Mouse (Mus musculus) spleen, adult 18-20 months (tissue): ENCODE data around the gene Atp6v1e2.
A peak's percentile ranks its signal among the peaks of the same experiment; 100 is the strongest.

ENCODE experiments used
- DNase-seq, 2 experiments: peaks; one replicate each; pipeline ENCODE4 v3.0.0; 2022; ENCODE audit warnings: mixed read lengths in 2 of 2

The Atp6v1e2 gene

GRCm38 (mm10) chr17:86947840-86948796, at the start of gene Atp6v1e2:
Gene Atp6v1e2, minus strand, starts transcription at chr17:86947897.
- no peak for DNase-seq

DNA sequence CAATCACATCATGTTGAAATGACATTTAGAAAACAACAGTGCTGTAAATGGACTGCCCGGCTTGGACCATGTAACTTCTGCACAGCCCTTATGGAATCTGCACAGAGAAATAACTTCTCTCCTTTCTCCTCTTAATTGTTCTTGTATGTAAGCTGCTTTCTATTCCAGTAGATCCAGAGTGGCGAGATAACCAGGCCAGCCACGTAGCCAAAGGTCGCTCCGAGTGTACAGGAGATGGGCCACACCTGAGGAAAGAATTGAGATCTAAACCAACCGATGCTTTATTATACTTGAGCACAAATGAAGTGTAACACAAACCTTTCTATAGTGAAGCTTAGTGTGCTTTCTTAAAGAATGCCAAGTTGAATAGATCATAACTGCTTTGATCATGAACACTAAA, 49.6 kb upstream of the Atp6v1e2 start:
- no peak for DNase-seq

GRCm38 (mm10) chr17:86991306-86991705, 43.6 kb upstream of the Atp6v1e2 start:
- DNase-seq = no peak

GRCm38 (mm10) chr17:86988601-86989184, 41.0 kb upstream of the Atp6v1e2 start:
- DNase-seq = no peak

- no peak for DNase-seq
Observed at GRCm38 (mm10) chr17:86988161-86988560, 40.5 kb upstream of the Atp6v1e2 start.

GRCm38 (mm10) chr17:86986449-86987138, 38.9 kb upstream of the Atp6v1e2 start:
- no peak for DNase-seq

- DNase-seq = no peak
Observed at GRCm38 (mm10) chr17:86982497-86982896, 34.8 kb upstream of the Atp6v1e2 start.

DNA sequence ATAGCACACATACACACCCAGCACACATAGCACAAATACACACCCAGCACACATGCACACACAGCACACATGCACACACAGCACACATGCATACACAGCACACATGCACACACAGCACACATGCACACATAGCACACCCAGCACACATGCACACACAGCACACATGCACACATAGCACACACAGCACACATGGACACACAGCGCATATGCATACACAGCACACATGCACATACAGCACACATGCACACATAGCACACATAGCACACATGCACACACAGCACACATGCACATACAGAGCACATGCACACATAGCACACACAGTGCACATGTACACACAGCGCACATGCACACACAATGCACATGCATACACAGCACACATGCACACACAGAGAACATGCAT, 34.0 kb upstream of the Atp6v1e2 start:
- DNase-seq = no peak

- DNase-seq = no peak
Observed at GRCm38 (mm10) chr17:86981205-86981604, 33.5 kb upstream of the Atp6v1e2 start.

- no peak for DNase-seq
Observed at GRCm38 (mm10) chr17:86978496-86978895, 30.8 kb upstream of the Atp6v1e2 start.

DNA sequence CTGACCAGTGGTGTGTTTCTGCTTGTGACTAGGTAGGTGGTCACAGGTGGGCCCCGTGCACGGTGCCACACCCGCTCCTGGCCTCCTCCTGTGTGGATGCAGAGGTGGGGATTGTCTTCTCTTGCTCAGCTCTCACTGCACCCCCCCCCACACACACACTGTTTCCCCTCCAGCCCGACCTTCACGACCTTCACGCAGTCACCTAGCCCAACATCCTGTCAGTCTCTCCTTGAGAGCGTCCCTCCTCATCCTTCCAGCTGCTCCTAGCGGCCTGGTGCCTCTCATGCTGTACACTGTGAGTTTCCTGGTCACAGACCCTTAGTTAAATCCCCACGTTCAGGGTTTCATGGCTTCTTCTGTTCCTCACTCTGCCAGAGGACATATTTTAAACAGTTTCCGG, 28.7 kb upstream of the Atp6v1e2 start:
- DNase-seq = no peak

DNA sequence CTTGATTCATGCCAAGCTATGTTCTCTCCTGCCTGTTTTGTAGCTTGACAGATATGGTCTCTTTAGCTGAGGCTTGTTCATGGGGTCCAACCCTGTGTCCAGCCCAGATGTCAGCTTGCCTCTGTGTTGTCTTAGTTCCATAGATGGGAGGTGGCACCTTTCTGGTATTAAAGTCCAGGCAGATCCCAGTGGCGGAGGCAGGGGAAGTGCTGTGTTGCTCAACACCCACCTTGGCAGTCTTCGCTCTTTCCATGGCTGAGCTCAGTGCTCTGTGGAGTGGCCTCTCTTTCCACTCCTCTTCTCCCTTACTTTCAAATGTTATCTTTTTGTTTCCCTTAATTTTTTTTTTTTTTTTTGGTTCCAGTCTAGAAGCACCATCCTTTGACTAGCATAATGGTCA, 25.4 kb upstream of the Atp6v1e2 start:
- DNase-seq = no peak

- no peak for DNase-seq
Observed at GRCm38 (mm10) chr17:86971860-86972259, 24.2 kb upstream of the Atp6v1e2 start.

- DNase-seq = no peak
Observed at GRCm38 (mm10) chr17:86971036-86971435, 23.3 kb upstream of the Atp6v1e2 start.

- DNase-seq = no peak
Observed at GRCm38 (mm10) chr17:86970026-86970750, 22.5 kb upstream of the Atp6v1e2 start.

DNA sequence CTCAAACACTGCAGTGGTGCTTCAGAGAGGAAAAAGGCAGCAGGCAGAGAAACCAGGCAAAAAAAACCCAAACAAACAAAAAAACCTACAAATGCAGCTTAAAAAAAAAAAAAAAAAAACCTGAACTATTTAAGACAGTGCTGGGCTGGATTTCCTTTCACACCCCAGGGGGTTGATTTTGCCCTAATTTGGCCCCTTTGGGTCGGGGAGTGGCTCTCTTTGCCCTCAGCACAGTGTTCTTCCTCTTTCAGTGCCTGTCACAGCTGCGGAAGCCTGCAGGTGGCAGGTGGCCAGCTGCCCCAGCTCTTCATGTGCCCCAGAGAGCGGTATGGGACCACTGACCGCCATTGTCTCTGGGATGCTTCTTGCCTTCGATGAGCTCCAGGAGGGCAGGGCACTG, 21.9 kb upstream of the Atp6v1e2 start:
- DNase-seq = peak; percentile 74 to 79

- peak in 1 of 2 experiments; percentile 26 for DNase-seq
Observed at GRCm38 (mm10) chr17:86968581-86968980, 20.9 kb upstream of the Atp6v1e2 start.

DNA sequence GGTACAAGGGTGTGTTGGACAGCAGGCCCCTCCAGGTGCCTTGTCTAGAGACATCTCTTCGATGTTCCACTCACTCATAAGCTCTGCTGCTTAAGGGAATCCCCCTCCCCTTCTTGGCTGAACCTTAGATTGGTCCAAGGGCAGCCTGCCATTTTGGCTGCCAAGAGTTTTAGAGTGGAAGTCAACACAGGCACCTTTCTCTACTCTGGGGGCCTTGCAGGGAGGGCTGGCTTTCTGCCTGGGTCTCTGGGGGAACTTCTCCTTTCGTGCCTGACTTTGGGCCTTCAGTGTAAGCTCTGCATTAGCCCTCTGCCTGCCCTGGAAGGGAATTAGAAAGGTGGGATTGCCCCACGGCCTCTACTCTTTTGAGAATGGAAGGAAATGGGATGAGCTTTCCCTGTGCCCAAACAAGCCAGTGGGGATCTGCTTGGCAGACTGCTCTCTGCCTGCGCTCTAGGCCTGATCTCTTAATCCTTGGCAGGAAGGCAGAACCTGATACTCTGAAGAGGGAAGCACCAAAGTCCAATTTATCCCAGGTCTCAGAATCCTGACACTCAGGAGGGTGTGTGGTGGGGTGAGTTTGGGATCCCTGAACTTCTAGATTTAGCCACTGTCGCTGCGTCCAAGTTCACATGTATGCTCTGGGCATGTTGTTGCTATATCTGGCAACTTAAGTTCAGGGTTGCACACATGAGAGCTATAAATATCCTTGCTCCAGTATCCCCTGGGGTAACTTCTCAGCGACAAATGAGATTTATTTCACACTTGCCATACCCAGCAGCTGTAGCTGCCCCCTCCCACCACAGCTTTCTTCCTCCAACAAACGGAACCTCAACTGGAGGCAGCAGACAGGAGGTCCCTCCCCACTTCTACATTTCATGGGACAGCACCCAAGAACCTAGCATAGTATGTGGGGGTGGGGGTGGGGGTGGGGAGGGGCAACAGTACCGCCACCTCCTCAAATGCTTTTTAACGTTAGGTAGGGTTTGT, 20.1 kb upstream of the Atp6v1e2 start:
- peak in 1 of 2 experiments; percentile 40 for DNase-seq

DNA sequence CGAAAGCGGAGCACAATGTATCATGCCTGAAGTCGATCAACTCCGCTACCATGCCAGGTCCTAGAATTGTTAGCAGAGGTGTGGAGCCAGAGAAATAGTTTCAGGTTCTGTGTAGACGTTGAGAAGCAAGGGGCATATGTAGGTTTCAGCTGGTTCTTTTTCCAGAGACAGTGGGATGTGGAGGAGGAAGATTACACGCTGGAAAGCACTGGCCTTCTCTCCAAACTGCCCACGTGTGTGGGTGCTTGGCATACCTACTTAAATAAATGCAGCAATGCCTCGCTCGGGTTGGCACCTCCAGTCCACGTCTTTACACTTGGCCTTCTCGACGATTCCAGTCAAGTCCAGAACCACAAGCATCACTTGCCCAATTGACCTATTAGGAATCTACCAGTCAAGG, 19.4 kb upstream of the Atp6v1e2 start:
- DNase-seq = no peak

DNA sequence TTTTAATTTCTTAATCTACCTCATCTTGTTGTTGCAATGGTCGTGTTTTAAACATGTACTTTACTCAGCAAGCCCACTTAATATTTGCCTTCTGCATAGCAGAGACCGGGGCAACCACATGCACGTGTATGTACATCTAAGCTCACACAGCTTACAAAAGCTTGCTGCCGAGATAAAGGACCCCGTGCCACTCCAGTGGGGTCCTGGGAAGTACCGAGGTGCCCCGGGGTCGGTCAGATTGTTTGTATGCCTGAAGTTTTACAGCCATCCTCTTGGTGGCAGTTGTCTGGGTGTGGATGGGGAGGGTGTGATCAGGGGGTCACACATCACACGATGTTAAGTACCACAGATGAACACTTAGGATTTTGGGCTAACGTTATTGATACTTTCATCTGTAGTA, 18.3 kb upstream of the Atp6v1e2 start:
- DNase-seq = no peak

DNA sequence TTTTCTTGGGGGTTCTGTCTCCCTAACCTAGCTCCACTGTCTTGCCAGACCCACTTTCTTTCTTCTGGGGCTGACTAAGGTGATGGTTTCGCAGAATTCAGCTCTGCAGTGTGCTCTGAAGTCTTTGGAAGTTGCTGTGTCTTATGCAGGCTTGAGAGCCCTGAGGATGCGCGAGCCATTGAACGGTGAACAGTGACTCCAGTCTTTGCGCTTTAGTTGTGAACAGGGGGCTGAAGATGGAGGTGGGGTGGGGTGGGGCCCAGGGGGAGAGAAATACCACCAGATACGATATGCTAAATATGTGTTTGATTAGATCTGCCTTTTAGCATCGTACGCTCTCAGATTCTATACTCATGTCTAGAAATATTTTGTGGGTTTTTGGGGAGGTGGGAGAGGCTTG, 17.4 kb upstream of the Atp6v1e2 start:
- no peak for DNase-seq

GRCm38 (mm10) chr17:86964502-86964901, 16.8 kb upstream of the Atp6v1e2 start:
- DNase-seq = peak in 1 of 2 experiments; percentile 50
